Mouse (Mus musculus) heart, embryonic 16.5 days (tissue): Measurements from ENCODE around the gene Diras2. TPM values are rescaled to one million over a fixed set of nuclear protein-coding genes. Genes with fewer than 3 reads are reported as not detected.

Experiments
- ATAC-seq: fragments of 200-750 bp; cut with Nextera tagmentation; replicated peaks from 2 replicates; pipeline ENCODE4 v1.8.0; 2017; ENCODE audit warnings: moderate number of reproducible peaks; ENCODE audit not compliant: insufficient read depth, low FRiP score; ENCODE audit errors: extremely low read depth
- H3K27ac ChIP-seq: fragments of 300-500 bp; sonication (generic); 2 replicates; pipeline ENCODE4 v1.5.1; 2014; ENCODE audit warnings: mild to moderate bottlenecking, low read length, control low read depth, moderate library complexity
- H3K27me3 ChIP-seq: fragments of 300-500 bp; sonication (generic); 2 replicates; pipeline ENCODE4 v1.6.1; 2014; ENCODE audit warnings: low read length, mixed read lengths; ENCODE audit not compliant: control insufficient read depth, insufficient read depth
- H3K36me3 ChIP-seq: fragments of 300-500 bp; sonication (generic); 2 replicates; pipeline ENCODE4 v1.6.1; 2014; ENCODE audit not compliant: control insufficient read depth, insufficient read depth
- H3K4me1 ChIP-seq: fragments of 300-500 bp; sonication (generic); 2 replicates; pipeline ENCODE4 v1.6.1; 2014; ENCODE audit warnings: low read length, mixed read lengths; ENCODE audit not compliant: control insufficient read depth, insufficient read depth
- H3K4me2 ChIP-seq: fragments of 300-500 bp; sonication (generic); 2 replicates; pipeline ENCODE4 v1.6.1; 2014; ENCODE audit warnings: low read depth, mild to moderate bottlenecking, control low read depth, low read length
- H3K4me3 ChIP-seq: fragments of 300-500 bp; sonication (generic); 2 replicates; pipeline ENCODE4 v1.5.1; 2014; ENCODE audit warnings: mild to moderate bottlenecking, control low read depth, low read length
- H3K9ac ChIP-seq: fragments of 300-500 bp; sonication (generic); 2 replicates; pipeline ENCODE4 v1.6.1; 2014; ENCODE audit warnings: low read length, control low read depth
- H3K9me3 ChIP-seq: fragments of 300-500 bp; sonication (generic); replicated peaks from 2 replicates; pipeline ENCODE4 v1.6.1; 2016; ENCODE audit warnings: low read length; ENCODE audit not compliant: control insufficient read depth
- WGBS: fragments of 180-500 bp; shearing (Covaris S2); extraction: QIAGEN DNeasy Blood & Tissue Kit; methylation state at CpG from one replicate; pipeline ENCODE4 v1.1.7; 2014; 5-methylcytosine and 5-hydroxymethylcytosine counted together
- polyA plus RNA-seq: library from polyadenylated mRNA; unstranded; fragments of >200 nt; fragmentation: Nextera tagmentation; extraction: Ambion mirVana; gene quantifications from 2 replicates; pipeline ENCODE4 v1.2.1, GENCODE M21; 2015

Diras2 gene
- polyA plus RNA-seq, 1 experiment from 2014 or later, result 1.2 TPM

- Histone ChIP-seq H3K4me1 (no peaks in the 10 kb centered on the region), H3K9me3 (no peaks in the 10 kb centered on the region), H3K4me3 (no peak overlapping the region), H3K9ac (no peak overlapping the region), H3K4me2 (no peak overlapping the region), H3K27ac (no peak overlapping the region), H3K36me3 (no peaks in the 10 kb centered on the region), H3K27me3 (no peaks in the 10 kb centered on the region)
- no peak for ATAC-seq
- 70% methylated on average over 5 of the region's 5 CpGs for WGBS
These were observed 10.4 kb upstream of the Diras2 start for GRCm38 (mm10) chr13:52541385-52542035.

GRCm38 (mm10) chr13:52539461-52539860, 8.4 kb upstream of the Diras2 start:
- 82% methylated on average over 6 of the region's 6 CpGs for WGBS
- H3K36me3 ChIP-seq, result no peaks in the 10 kb centered on the region
- no peak overlapping the region for H3K4me3 ChIP-seq
- no peaks in the 10 kb centered on the region for H3K4me1 ChIP-seq
- H3K9ac ChIP-seq, result no peak overlapping the region
- ATAC-seq, result no peak
- no peaks in the 10 kb centered on the region for H3K9me3 ChIP-seq
- H3K27me3 ChIP-seq, result no peaks in the 10 kb centered on the region
- no peak overlapping the region for H3K4me2 ChIP-seq
- H3K27ac ChIP-seq, result no peak overlapping the region

- WGBS, result 82% methylated on average over 9 of the region's 9 CpGs
- no peaks in the 10 kb centered on the region for H3K27me3 ChIP-seq
- no peak overlapping the region for H3K4me3 ChIP-seq
- H3K4me2 ChIP-seq, result no peak overlapping the region
- H3K9me3 ChIP-seq, result no peaks in the 10 kb centered on the region
- H3K36me3 ChIP-seq, result no peaks in the 10 kb centered on the region
- no peaks in the 10 kb centered on the region for H3K4me1 ChIP-seq
- no peak overlapping the region for H3K9ac ChIP-seq
- H3K27ac ChIP-seq, result peak overlapping the region; percentile 41; the same call in 1 of the 2 replicates
- no peak for ATAC-seq
These were observed 7.6 kb upstream of the Diras2 start for GRCm38 (mm10) chr13:52538588-52539116.

GRCm38 (mm10) chr13:52537754-52538587, 6.9 kb upstream of the Diras2 start:
- Histone ChIP-seq H3K36me3 (no peaks in the 10 kb centered on the region), H3K9me3 (peaks cover under 1% of the 10 kb centered on the region; the same call in 1 of the 2 replicates), H3K27me3 (no peaks in the 10 kb centered on the region), H3K9ac (no peak overlapping the region), H3K4me3 (no peak overlapping the region), H3K27ac (peak overlapping the region; percentile 41; the same call in 1 of the 2 replicates), H3K4me2 (no peak overlapping the region), H3K4me1 (no peaks in the 10 kb centered on the region)
- no peak for ATAC-seq
- 93% methylated on average over 26 of the region's 26 CpGs for WGBS

- no peak overlapping the region for H3K4me3 ChIP-seq
- H3K4me2 ChIP-seq, result no peak overlapping the region
- H3K27me3 ChIP-seq, result no peaks in the 10 kb centered on the region
- H3K4me1 ChIP-seq, result no peaks in the 10 kb centered on the region
- no peak overlapping the region for H3K27ac ChIP-seq
- no peak overlapping the region for H3K9ac ChIP-seq
- no peaks in the 10 kb centered on the region for H3K36me3 ChIP-seq
- ATAC-seq, result no peak
- WGBS, result 6% methylated on average over 4 of the region's 4 CpGs
- peaks cover 5% of the 10 kb centered on the region; the same call in 1 of the 2 replicates for H3K9me3 ChIP-seq
These were observed 4.5 kb upstream of the Diras2 start for GRCm38 (mm10) chr13:52535542-52535941.

GRCm38 (mm10) chr13:52533644-52534043, 2.6 kb upstream of the Diras2 start:
- Histone ChIP-seq H3K36me3 (no peaks in the 10 kb centered on the region), H3K9me3 (peaks cover 5% of the 10 kb centered on the region; the same call in 1 of the 2 replicates), H3K4me2 (no peak overlapping the region), H3K4me3 (no peak overlapping the region), H3K9ac (no peak overlapping the region), H3K27ac (no peak overlapping the region), H3K27me3 (no peaks in the 10 kb centered on the region), H3K4me1 (no peaks in the 10 kb centered on the region; the same call in 1 of the 2 replicates)
- ATAC-seq, result no peak
- WGBS, result 79% methylated on average over 5 of the region's 5 CpGs

GRCm38 (mm10) chr13:52530008-52530945, 802 bp downstream of the Diras2 start:
- Histone ChIP-seq H3K27ac (no peak overlapping the region), H3K9me3 (peaks cover 5% of the 10 kb centered on the region; the same call in 1 of the 2 replicates), H3K9ac (peak overlapping the region; percentile 55), H3K4me1 (peaks cover 5% of the 10 kb centered on the region), H3K4me2 (peak overlapping the region; percentile 87), H3K36me3 (no peaks in the 10 kb centered on the region), H3K4me3 (peak overlapping the region; percentile 55), H3K27me3 (peaks cover 4% of the 10 kb centered on the region)
- ATAC-seq, result peak; percentile 94
- WGBS, result 3% methylated on average over 50 of the region's 50 CpGs

- H3K4me3 ChIP-seq, result peak overlapping the region; percentile 55
- peaks cover 5% of the 10 kb centered on the region for H3K4me1 ChIP-seq
- WGBS, result 64% methylated on average over 13 of the region's 13 CpGs
- H3K27ac ChIP-seq, result no peak overlapping the region
- no peaks in the 10 kb centered on the region for H3K36me3 ChIP-seq
- H3K4me2 ChIP-seq, result peak overlapping the region; percentile 87; the same call in 1 of the 2 replicates
- peaks cover 5% of the 10 kb centered on the region; the same call in 1 of the 2 replicates for H3K9me3 ChIP-seq
- no peak for ATAC-seq
- H3K9ac ChIP-seq, result 0 out of 2 replicates have a peak overlapping the region, but pooled peaks have one; percentile 8
- H3K27me3 ChIP-seq, result peaks cover 4% of the 10 kb centered on the region
These were observed 1.7 kb downstream of the Diras2 start for GRCm38 (mm10) chr13:52529188-52529972.
